Mouse (Mus musculus) hindlimb bud, embryonic 11.5 days (tissue): ENCODE results near the gene Zfyve19.

ENCODE experiments used
- DNase-seq: peaks from one replicate; pipeline ENCODE4 v3.0.0-alpha.2; 2012; ENCODE audit warnings: low read depth, low spot score; ENCODE audit errors: extremely low spot score

Zfyve19 gene

DNA sequence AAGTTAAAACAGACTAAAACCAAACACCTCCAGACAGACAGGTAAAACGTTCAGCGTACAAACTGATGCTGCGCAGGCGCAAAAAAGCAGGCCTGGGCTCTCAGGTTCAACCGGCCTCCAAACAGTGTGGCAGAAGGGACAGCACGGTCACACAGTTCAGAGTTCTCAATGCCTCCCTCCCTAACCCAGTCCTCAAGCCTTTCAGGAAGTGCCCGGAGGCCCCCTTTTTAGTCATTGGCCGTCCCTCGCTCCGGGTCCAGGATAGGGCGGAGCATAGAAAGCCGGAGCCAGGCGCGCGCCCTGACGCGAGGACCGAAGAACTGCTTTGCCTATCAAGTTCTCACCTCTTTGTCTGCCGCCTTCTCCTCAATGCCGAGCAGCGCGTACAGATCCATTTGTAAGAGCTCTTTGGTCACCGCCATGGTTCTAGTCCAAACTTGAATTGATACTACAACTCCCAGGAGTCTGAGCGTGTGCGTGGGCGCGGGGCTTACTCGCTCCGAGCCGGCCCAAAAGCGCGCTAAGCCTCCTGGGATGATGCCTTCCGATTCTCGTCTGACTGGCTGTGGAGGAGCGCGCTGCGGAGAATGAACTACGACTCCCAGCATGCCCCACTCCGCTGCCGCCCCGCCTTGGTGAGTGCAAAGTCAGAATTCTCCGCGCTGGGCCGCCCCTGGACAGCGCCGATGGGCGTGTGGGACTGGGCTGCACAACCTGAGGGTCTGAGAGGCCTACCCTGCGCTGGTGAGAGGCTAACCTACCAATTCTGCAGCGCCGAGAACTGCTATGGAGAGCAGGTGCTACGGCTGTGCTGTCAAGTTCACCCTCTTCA is at the start of gene Zfyve19, which contains the start of gene Dnajc17:
Gene Zfyve19, plus strand, starts transcription at position 274 of the 832 bp plus-strand sequence.
Gene Dnajc17, minus strand, starts transcription at position 452 of the 832 bp plus-strand sequence.
- DNase-seq = peak; percentile 89

DNA sequence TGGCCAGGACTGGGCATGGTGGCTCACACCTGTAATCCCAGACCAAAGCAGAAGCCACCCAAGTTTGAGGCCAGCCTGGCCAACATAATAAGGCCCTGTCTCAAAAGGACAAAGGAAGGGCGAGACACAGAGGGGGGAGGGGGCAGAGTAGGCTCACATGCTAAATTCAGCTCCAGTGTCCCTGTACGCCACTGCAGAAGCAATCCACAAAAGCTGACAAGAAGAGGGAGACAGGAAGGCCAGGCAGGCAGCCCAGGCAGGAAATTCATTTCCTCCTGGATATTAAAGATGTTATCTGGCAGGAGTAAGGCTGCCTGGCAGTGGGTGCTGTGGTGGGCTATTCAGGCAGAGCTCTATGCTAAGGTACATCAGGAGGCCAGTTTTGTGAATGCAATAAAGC is 47.2 kb upstream of the Zfyve19 start:
- DNase-seq = no peak

DNA sequence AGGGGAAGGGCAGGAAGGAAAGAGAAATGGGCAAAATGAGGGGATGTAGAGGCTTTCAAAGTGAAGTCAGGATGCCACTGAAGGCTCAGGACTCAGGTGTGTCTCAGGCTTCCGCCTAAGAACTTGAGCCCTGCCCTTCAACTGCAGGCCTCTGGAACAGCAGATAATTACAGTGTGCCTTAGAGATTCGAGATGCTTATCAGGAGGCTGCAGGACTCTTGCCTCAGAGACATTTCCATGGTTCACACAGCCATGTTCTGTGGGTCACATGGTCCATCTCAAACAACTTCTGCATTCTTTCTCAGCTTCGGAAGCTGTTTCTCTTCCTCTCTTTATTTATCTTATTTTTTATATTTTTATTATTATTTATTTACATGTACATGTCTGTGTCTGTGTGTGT is 45.3 kb upstream of the Zfyve19 start:
- no peak for DNase-seq

DNA sequence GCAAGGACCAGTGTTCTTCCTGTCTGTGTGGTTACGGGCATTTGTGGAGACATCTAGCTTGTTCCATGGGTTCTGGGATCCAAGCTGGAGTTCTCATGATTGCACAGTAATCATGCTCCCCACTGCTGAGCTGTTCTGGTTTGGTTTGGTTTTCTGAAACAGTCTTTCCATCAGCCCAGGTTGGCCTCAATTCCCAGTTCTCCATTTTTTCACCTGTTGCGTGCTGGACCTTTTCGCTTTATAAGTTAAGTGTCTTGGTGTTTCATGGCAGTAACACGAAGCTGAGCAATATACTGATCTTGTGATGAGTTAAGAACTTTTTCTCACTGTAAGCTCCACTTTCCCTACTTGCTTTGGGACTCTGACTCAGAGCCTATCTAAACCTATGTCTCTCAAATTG is 44.4 kb upstream of the Zfyve19 start:
- DNase-seq = no peak

DNA sequence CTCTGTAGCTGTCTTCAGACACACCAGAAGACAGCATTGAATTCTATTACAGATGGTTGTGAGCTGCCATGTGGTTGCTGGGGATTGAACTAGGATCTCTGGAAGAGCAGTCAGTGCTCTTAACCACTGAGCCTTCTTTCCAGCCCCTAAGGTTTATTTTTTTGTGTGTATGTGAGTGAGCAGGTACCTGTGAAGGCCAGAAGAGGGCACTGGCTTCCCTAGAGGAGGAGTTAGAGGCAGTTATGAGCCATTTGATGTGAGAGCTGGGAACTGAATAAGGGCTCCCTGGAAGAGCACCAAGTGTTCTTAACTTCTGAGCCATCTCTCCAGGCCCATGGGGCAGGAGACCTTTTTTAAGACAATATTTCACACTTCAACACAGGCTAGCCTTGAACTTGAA is 43.0 kb upstream of the Zfyve19 start:
- DNase-seq = no peak

DNA sequence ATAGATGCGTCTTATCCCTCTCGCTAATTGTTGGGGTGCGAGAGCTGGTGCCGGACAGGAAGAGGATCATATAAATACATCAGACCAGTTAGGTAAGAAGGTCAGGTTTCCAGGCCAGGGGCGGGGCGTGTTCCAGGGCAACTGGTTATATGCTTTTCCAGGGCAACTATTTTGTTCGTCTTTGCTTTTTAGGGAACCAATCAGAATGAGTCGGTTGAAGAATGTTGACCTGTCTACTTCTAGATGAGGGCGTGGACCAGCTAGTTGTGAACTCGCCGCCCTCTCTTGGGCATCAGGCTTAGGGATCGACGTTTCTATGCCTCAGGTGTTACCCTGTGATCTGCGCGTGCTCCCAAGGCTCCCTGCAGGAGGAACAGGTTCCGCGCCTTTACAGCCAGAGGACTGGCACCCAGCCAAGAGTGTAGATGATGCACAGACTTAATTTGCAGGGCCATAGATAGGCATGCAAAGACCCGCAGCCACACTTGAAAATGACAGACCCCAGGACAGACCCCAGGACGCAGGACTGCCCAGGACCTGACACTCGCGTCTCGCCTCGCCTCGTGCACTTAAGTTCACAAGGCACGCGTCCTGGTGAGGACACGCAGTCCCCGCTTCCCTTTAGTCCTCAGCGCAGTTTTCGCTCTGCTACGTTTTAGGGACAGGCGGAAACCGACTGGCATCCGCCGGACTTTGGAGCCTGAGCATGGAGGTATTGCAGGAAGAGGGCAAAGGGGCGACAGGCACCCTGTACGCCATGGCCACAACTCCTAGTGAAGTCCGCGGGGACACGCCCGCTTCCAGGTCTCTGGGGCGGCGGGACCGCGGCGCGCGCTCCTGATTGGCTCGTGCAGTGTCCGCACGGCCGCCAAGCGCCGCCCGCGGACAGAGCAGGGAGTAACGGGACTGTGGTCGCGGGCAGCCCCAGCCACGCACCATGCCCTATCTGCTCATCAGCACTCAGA is 41.2 kb upstream of the Zfyve19 start, which contains the start of gene Gchfr:
Gene Gchfr, plus strand, starts transcription at position 873 of the 965 bp plus-strand sequence.
- DNase-seq = no peak

DNA sequence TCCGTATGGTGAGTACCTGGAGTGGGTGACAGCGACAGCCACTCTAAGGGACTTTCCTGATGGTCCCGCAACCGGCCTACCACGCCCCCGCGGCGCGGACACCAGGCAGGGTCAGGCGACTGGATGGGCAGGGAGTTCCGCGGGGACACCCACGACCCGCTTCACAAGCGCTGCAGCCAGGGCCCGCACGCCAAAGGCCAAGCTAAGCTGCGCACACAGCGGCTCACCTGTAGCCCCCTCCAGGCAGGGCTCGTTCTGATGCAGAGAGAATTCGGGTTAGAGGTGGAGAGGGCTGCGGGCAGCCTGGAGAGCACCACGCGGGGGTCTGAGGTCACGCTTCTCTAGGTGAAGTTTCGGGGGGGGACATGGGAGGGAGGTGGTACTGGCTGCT is 40.6 kb upstream of the Zfyve19 start:
- DNase-seq = no peak

DNA sequence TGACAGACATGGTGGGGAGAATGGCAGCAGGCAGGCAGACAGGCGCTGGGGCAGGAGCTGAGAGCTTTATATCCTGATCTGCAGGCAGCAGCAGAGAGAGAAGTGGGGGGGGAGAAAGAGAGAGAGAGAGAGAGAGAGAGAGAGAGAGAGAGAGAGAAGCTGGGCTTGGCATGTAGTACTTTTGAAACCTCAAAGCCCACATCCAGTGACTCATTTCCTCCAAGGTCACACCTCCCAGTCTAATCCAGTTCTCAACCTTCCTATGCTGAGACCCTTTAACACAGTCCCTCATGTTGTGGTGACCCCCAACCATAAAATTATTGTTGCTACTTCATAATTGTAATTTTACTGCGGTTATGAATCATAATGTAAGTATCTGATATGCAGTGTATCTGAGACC is 38.1 kb upstream of the Zfyve19 start:
- no peak for DNase-seq

DNA sequence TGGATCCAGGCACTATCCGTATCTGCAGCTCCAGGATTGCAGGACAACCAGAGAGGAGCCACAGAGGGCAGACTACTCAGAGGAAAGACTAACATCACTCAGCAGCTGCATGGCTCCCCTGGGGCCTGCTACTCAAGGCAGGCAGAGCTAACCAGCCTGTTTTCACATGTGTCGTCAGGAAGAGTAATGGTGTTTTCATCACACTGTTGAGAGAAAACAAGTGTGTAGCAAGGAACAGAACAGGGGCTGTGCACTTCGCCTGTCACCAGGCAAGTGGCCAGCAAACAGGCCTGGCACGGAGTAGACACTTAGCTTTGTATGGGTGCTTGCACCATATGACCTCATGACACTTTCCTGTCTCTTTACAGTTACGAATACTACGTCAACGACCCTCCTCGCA is 36.8 kb upstream of the Zfyve19 start:
- no peak for DNase-seq

DNA sequence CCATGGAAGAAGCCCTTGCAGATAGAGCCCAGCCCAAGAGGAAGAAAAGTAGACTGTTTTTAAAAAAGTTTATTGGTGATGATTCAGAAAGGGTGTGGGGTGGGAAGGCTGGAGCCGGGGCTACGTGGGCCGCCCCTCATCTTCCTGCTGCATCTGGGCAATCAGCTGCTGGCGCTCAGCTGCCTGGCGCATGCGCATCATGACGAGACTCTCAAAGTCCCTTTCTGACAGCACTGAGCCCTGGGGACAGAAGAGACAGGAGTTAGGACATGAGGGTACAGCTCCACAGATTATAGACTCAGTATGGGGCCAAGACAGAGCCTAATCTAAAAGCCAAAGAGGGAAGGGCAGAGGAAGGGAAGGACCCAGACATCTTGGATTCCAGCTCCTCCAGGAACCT is 36.0 kb upstream of the Zfyve19 start:
- DNase-seq = no peak

DNA sequence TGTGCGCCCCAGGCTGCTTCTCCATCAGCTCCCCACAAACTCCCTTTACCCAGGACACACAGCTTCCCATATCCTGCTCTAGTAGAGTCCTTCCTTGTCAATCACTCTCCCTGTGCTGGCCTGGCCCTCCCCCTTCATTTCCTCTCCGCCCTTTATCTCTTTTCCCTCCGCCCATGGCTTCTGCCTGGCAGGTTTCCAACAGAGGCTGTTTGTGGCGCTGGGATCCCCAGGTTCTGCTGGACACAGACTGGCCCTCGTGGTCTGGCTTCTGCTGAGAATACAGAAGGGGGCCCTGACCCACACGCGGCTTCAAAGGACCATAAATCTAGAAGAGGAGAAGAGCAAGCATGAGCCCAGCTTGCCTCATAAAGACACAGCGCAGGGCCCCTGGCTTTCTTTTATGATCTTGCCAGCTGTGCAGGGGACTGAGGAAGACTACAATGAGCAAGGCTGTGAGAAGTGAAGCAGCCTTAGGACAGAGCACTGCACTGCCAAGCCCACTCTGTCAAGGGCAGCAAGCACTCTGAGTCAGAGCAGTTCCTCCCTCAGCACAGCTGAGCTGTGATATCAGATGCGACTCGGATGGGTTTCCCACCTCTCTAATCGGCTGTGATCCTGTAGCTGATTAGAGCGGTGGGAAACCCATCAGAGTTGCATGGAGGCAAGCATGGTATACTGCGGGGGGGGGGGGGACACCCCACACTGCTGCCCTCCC is 35.4 kb upstream of the Zfyve19 start:
- no peak for DNase-seq

DNA sequence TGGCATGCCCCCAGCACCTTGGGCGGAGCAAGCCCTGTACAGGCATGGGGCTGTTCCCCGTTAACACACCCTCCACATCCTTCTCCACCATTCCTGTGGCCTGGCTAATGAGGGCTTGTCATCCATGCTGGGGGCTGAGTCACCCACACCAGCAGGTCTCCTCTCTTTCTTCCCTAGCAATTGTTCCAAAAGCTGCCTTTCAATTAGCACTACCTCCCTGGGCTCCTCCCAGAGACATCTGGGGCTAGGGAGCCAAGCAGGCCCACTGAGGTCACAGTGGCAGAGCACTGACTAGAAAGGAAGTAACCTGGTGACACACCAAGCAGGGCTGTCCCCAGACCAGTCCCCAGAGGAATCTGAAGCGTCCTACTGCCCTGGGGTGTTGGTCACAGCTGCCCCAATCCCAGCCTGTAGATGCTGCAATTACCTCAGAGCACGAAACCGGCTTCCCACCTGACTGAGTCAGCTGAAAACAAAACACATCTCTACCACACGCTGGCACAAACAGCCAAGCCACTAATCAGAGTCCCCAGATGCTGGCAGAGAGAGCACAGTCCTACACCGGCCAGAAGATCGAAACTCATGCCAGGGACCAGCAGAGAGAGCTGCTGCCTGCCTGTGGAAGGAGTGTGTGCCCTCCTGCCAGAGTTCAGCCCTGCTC is 34.3 kb upstream of the Zfyve19 start, which contains the start of gene Gm14137:
Gene Gm14137, plus strand, starts transcription at position 519 of the 661 bp plus-strand sequence.
- DNase-seq = no peak

DNA sequence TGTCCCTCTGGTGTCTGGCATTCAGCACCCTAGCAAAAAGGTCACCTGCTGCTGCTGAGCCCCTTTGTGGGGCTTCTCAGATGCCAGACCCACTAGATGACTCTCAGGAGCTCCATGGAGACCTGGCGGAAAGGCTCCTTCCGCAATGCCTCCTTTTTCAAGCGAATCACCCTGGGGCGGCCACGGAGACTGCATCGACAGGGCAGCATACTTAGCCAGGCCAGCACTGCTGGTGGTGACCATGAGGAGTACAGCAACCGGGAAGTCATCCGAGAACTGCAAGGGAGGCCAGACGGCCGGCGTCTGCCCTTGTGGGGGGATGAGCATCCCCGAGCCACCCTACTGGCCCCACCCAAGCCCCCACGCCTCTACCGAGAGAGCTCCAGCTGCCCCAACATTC is 33.6 kb upstream of the Zfyve19 start:
- DNase-seq = no peak

DNA sequence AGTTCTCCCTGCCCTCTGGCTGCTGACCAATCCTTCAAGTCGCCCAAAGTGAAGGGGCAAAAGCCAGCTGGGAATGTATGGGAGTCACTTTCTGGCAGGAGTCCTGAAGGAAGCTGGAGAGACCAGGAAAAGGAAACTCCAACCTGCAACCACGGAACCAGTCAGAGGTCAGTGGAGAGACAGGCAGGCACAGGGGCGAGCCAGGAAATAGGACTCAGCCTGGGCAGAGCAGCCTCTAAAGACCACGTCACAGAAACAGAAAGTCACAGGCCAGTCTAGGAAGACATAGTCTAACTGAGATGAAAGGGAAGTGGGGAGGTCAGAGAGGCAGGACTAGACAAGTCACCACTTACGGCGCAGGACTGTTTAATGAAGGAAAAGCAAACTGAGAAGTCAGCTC is 32.8 kb upstream of the Zfyve19 start:
- no peak for DNase-seq

DNA sequence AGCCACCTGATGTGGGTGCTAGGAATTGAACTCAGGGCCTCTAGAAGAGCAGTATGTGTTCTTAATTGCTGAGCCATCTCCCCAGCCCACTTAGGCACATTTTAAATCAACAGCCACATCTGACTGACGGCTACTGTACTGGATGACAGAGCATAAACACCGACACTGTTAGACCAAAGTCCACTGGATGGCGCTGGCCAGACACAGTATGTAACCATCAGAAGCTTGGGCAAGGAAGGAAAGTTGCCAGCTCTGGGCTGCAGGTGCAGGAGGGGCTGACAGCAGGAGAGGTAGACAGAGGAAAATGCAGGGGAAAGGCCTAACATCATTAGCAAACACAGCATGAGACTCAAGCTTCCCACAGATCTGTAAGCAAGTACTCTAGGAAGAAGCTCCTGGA is 31.7 kb upstream of the Zfyve19 start:
- DNase-seq = no peak

DNA sequence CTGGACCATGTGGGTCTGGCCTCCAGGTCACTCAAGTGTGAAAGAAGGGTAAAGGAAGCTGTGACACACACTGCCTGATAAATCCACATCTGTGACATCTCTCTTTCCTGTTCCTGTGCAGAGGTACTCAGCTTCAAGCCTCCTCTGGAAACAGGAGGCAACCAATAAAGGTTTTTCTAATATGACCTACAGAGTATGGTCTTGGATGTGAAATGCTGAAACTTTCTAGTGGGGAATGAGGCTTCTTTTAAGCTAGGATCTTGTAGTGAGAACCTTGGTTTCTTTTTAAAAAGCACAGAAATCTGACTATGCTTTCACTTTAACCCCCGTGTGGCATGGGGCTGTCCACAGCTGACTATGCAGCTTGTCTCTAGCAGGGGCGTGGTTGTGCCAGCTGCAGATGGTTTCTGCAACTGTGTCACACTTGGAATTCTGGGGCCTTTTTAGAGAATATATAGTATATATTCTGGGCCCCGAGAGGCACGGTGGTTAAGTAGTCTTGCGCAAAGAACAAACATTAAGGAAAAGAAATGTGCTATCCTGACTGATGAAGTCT is 31.0 kb upstream of the Zfyve19 start:
- DNase-seq = no peak

DNA sequence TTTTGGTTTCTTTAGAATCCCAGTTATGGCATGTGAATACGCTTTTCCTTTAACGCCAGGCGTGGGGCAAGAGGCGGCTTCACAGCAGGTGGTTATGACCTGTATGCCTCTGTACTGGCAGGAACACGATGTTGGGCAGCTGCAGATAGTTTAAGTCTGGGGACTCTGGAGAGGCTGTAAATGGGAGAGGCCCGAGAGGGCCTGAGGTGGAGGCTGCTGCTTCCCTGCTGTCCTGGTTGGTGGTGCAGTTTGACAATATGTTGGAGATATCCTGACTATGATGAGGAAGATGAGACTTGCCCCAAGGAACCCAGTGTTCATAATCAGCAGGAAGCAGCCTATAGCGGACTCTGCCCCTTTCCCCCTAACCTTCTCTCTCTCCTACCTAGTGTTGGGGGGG is 25.5 kb upstream of the Zfyve19 start:
- DNase-seq = no peak

DNA sequence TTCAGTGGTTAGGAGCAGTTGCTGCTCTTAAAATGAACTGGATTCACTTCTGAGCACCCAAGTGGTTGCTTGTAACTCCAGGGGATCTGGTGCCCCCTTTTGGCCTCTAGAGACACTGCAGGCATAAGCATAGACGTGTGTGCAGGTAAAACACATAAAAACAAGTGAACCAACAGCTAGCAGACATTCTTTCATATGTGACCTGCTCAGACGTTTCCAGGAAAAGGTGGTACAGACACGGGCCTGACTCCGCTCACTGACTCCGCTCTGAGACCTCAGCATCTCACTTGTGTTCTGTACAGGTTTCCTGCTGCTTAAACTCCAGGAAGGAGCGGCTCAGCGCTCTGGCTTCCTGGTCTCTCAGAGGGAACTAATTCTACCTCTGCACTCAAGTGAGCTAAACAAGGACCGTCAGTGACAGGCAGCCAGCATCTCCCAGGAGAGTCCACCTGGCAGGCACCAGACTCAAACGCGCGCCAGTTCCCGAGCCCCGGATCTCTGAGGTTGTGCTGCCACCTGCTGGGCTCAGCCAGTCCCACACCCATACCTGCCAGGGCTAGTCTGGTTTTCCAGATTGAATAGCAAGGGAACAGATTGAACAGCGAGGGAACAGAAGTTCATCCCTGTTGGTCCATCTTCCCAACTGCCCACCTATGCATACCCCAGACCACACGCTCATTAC is 19.2 kb upstream of the Zfyve19 start:
- DNase-seq = no peak

DNA sequence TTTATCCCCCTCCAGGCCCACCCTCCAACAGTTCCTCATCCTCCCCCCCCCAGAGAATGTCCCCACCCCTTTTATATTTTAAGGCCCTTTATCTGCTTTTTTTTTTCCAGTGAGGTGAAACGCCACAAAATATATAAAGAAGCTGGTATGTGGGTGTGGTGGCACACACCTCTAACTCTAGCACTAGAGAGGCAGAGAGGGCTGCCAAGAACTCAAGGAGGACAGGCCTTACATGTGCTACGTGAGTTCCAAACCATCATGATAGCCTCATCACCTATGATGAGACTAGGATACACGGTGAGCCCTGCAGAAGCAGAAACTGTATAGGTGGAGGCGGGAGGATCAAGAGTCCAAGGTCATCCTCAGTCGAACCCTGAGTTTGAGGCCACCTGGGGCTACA is 17.4 kb upstream of the Zfyve19 start:
- DNase-seq = no peak

DNA sequence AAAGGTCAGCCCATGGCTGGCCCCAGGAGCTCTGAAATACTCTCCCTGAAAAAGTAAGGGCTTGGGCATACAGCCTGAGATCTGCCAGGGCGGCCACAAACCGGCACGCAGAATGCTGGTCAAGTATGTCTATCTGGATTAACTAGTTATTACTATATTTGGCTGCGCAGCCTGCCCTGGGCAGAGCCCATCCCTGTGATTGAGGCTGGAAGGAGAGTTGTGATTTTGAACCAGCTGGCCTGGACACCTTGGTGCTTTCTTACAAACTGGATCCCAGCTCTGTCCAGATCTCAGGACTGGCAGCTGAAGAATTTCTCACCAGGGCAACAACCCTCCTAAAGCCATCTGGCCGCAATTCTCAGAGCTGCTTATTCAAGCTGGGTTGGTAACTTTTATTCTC is 14.3 kb upstream of the Zfyve19 start:
- DNase-seq = no peak
